Mouse (Mus musculus): ENCODE results near the gene Rtkn2.

Rtkn2 gene

DNA sequence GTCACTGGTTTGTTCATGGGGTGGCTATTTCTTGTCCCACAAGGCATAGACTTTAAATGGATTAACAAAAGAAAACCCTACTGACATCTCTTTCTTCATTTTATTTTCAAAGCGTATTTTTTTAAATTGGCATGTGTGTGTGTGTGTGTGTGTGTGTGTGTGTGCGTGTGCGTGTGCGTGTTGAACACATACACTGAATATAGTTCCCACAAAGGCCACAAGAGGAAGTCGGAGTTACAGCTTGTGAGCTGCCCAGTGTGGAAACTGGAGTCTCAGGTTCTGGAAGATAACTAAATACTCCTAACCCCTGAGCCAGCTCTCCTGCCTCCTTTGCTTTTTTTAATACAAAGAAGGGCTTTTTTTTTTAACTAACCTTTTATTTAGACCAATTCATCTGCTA, 95.8 kb downstream of the Rtkn2 start:
- 85% methylated on average over 5 of the region's 5 CpGs for WGBS

DNA sequence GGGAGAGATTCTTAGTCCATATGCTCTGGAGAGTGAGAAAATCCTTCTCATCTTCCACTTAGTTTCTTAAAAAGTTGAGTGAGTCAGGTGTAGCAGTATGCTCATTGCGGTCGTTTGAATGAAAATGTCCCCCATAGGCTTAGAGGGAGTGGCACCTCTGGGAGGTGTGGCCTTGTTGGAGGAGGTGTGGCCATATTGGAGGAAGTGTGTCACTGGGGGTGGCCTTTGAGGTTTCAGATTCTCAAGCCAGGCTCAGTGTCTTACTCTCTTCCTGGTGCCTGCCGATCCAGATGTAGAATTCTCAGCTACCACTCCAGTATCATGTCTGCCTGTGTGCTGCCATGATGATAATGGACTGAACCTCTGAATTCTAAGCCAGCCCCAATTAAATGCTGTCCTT, 99.3 kb downstream of the Rtkn2 start:
- WGBS = 94% methylated on average over 3 of the region's 3 CpGs

DNA sequence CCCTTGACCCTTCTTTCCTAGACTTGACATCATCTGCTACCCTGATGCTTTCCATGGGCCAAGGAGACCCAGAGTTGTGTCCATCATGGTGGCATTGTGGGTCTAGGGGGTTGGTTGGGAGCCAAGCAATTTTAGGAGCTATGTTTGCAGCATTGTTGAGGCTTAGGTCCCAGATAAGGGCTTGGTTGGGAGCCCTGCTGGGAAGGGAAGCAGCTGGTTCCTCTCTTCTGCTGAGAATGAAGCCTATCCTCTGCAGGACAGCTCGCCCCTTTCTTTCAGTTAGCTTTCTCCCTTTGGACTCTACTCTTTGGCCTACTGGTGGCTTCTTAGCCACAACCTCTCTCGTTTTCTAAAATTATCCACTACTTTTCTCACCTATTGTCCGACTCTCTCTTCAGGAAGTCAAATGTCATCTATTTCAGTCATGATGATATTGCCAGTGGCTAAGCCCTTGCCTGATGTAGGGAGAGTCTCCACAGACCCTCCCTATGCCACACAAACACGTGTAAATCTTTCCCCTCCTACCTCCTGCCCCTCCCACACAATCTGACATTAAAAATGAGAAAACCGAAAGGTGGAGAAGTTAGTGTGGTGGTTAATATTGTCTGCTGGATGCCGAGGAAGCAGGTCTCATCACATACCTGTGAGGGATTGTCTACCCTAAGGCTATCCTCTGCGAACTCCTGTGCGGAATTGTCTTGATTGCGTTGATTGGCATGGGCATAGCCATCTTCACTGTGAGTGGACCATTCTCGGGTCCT, 100.7 kb downstream of the Rtkn2 start:
- 89% methylated on average over 10 of the region's 10 CpGs for WGBS

DNA sequence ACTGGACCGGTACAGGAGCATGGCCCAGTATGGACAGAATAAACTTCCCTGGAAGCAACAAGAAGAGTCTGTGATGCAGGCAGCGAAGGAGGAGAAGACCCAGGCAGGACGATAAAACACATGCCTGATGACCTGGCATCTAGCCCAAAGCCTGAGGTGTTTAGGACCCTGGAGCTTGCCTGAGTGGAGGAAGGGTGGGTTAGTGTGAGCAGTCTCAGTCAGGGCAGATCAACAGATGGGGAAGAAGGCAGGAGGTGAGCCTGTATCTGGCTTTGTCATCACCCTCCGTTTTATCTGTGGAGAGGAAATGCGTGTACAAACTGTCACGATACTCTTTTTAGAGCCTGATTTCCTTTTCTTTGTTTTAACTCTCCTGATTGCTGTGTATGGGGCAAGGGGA, 102.3 kb downstream of the Rtkn2 start:
- 69% methylated on average over 6 of the region's 6 CpGs for WGBS

DNA sequence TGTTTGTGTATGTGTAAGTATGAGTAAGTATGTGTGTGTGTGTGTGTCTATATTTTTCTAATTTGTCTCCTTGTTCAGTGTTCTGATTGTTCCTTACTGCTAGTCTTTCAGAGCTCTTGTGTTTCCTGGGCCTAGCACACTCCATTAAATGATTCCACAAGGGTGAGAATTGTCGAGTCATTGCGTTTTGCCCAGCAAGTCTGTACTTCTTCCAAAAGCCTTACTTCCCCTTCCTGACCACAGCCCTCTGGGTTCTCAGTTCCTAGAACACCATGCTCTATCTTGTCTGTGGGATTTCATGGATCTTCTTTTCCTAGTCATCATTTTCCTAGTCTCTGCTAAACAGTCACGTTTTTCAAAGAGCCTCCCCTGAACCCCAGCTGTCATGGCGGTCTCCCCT, 106.2 kb downstream of the Rtkn2 start:
- 85% methylated on average over 4 of the region's 4 CpGs for WGBS

DNA sequence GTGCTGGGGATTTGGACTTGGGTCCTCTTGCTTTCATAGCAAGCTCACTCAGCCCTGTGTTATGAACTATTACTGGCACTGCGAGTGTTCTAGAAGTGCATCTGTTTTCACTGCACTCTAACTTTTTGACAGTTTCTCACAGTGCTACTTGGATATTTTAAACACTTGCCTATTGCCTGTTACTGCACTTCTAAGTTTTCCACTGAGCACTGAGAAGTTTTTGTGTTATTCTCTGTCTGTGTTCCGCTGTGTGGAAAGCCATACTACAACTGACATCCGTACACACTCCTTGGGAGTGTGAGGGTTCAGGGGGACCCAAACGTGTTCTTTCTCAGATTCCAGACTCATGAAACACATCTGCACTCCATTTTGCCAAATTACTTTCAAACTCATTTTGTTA, 107.6 kb downstream of the Rtkn2 start:
- WGBS = 56% methylated on average over 4 of the region's 4 CpGs

DNA sequence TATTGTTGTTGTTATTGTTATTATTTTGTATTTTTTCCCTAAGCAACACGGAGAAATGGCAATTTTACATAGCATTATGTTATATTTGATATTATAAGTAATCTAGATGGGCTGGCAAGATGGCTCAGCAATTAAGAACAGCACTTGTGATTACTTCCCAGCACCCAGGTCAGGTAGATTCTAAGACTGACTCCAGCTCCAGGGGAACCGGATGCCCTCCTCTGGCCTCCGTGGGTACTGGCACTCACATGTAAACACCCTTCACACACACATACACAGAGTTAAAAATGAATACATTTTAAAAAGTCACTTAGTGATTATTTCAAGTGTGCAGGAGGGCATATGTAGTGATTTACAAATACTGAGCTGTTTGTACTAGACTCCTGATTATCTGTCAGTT, 108.4 kb downstream of the Rtkn2 start:
- WGBS = 91% methylated on average over 3 of the region's 3 CpGs

DNA sequence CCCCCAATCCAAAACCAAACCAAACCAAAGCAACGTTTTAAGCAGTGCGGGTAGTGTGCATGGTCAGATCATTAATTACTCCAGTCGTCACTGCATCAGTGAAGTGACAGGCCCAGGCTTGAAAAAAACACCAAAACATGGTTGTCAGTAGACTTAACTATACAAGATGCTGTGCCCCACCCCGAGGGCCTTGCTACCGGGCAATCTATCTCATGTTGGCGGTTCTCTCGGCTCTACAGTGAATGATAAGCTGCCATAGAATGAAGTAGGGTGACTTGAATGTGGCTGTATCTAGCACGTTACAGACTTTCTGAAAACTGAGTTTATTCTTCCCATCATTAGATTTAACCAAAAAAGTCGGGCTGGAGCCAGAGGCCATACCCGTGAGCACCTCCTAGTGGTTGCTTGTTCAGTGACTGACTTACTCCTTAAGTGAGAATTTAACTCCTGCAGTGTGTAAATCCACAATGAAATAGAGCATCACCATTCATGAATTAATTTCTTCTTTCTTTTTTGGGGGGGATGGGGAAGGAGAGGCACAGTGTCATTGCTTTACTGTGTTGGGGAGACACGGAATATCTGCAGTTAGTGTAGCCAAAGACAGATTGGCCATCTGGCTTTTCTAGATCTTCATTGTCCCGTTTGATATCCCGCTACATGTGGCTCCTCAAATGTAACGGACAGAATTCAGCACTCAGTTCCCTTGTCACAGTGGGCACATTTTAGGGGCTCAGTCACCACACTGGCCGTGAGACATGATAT, 110.2 kb downstream of the Rtkn2 start:
- WGBS = 71% methylated on average over 15 of the region's 15 CpGs

DNA sequence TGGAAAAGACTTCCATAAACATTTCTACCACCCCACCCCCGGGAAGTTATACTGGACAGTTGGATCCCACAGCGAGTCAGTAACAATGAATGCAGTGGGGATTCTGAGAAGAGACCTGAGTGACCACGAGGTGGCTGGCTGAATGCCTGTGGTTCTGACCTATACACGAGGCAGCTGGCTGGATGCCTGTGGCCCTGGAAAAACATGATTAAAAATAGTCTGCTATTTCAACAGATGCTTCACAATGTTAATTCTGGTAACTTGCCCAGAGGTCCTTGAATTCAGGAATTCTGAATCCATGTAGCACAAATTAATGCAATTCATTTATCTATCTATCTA, 110.8 kb downstream of the Rtkn2 start:
- 39% methylated on average over 4 of the region's 4 CpGs for WGBS

DNA sequence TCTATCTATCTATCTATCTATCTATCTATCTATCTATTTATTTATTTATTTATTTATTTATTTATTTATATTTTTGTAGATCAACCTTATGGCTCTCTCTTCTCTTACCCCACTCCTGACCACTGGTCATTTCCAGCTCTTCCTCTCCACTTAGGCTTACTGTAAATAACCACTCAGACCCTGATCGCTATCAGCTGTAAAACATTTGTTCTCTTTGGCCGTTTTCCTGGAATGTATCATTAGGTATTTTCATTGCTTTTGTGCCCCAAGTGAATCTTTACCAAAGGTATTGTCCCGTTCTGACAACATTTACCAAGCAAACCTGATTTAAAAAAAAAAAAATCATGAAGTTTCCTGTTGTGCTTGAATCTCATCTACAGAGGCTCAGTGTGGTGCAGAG, 111.2 kb downstream of the Rtkn2 start:
- WGBS = 79% methylated on average over 3 of the region's 3 CpGs

DNA sequence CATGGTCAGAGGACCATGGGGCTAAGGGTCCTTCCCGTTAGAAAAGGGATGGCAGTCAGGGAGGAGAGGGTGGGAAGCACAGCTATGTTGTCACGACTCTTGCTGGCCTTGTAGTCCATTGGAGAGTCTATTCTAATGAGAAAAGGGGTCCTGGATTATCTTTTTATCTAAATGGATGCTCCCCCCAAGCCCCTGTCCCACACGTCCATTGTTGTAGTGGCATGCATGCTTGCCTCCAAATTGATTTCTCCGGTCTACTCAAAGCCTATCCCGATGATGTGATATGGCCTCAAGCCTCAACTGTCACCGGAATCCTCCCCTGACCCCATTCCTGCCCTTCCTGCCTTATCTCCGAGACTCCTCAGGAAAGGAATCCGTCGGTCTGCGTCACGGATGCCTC, 111.6 kb downstream of the Rtkn2 start:
- WGBS = 87% methylated on average over 11 of the region's 11 CpGs

DNA sequence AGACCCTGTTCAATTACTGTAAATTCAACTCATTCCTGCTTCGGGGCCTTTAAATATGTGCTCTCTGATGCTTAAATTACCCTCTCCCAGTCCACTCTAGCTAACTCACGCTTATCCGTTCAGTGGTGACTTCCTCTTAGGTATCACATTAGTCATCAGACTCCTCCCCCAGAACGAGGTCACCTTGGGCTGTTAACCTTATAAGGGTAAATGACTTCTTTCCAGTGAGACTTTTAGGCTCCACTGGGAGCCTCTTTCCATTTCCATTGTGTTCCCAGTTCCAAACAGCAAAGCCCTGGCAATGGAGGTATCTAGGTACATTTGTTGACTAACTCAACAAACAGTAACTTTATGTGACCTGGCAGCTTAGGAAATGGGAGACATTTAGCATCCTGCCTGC, 112.5 kb downstream of the Rtkn2 start:
- whole genome bisulfite sequencing = 83% methylated on average over 4 of the region's 4 CpGs

DNA sequence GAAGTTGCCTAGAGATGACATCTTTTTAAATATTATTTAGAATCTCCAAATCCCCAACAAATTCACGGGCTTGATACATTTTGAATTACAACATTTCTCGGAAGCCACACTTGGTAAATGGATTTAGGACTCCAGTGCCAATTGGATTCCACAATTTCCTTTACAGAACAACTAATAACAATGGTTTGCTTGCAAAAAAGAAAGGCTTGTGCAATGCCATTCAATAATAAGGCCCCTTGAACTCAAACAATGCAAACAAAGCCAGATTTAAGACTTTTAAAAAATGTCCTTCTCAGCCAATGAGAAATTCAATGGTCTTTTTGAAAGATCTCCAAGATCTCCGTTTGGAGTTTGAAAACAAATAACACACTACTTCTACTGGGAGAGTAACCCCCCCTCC, 114.1 kb downstream of the Rtkn2 start:
- WGBS = 62% methylated on average over 3 of the region's 3 CpGs

DNA sequence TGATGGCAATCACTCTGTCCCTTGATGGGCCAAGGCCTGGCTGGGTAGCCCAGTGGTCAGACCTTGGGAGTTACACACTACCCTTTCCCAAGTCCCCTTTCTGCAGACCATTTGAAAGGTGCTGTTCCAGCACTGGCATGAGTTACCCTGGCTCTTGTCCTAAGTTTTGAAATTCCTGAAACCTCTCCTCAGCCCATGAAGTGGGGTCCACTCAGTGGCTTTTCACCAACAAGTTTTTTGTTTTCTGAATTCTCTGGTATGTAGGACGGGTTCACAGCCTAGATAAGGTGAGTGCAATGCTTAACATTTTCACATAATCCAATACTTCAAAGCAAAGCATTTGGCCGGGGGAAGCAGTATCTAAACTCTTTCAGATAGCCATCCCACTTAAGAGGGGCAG, 115.8 kb downstream of the Rtkn2 start:
- 97% methylated on average over 2 of the region's 2 CpGs for WGBS

DNA sequence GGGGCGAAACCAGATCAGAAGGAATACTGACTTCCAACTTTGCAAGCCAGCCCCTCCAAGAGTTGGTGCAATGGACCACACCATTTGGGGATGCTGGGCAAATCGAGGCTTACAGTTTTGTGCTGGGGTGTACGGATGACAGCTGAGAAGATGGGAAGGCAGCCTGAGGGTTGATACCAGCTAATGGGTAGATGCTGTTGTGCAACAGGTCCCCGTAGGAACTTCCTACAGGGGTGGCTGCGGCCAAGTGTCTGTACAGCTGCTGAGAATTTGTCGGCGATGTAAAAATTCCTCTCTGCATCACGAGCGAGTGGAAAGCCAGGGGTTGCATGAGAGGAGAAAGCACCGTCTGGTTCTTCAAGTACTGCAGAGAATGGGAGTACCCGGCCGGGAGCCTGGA, 117.0 kb downstream of the Rtkn2 start:
- WGBS = 95% methylated on average over 12 of the region's 12 CpGs

DNA sequence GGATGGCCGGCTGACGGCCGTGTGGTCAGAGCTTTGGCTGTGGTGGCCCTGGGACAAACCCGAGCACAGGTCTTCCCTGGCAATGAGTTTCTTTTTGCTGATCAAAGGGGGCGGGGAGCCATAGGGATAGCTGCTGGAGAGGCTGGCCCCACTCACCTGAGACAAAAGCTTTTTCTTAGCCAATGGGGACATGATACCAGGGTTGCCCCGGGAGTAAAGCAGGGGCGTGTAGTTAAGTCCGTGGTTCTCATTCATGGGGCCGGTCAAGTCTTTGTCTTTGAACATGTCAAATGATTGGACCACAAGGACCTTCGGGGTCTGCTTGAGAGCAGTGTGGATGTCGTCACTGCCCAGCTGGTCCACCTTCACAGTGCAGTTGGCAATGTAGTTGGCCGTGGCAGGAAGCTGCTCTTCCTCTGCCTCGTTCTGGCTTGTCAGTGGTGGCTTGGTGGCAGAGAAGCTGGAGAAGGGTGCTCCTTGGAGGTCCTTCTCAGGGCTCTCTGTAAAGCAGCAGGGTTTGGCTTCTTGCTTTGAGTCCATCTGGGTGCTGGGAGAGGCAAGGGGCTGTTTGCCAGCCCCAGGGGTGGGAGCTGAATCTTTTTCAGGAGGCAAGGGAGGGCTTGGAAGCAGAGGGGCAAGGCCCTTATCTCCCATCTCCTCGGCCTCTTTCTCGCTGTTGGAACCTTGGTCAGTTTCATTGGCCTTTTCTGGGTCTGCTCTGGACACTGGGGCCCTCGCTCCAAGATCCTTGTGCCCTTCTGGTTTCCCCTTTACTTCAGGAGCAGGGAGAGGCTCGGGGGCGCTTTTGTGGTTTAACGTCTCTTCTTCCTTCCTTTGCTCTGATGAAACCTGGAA, 118.7 kb downstream of the Rtkn2 start:
- 92% methylated on average over 19 of the region's 19 CpGs for whole genome bisulfite sequencing

DNA sequence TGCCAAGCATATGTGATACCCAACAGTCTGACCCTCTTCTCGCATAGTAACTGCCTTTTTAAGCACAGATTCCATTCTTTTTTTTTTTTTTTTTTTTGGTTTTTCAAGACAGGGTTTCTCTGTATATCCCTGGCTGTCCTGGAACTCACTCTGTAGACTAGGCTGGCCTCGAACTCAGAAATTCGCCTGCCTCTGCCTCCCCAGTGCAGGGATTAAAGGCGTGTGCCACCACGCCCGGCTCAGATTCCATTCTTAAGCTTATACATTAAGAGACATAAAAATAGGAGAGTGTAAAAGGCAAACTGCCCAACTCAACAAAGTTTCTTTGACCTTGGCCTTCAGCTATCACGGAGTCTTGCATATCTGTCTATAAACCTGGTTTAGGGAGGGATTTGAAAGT, 120.4 kb downstream of the Rtkn2 start:
- 96% methylated on average over 7 of the region's 7 CpGs for WGBS

DNA sequence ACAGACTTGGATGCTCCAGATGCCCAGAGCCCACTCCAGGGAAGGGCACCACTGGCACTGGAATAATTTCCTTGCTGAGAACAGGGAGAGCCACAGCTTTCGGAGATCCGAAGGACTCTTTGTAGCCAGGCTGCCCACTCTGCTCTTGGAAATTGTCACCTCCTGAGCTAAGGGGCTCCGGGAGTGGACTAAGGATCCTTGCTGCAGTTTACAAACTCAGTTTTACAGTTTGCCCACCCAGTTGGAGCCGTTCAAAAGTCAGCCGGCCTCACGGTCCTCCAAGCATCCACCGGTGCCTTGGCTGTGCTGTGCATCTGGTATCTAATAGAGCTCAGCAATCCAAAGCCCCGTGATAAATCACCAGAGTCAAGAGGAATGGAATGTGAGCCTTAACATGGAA, 121.1 kb downstream of the Rtkn2 start:
- WGBS = 92% methylated on average over 8 of the region's 8 CpGs

DNA sequence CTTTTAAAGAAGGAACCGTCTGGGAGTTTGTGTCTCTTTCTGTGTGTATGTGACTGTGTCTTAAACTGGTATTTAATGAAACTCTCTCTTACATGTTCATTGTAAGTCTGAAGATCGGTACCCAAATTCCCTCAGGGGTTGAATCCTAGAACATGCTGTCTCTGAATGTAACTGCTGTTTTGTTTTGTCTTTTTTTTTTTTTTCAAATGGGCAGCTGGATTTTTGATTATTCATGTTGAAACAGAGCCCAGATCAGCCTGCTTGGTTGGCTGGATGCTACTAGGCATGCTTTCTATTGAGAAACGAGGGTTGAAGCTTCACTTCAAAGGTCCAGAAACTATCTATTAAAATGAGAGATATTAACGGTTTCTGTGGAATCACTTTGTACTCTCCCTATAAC, 121.9 kb downstream of the Rtkn2 start:
- 57% methylated on average over 4 of the region's 4 CpGs for WGBS

DNA sequence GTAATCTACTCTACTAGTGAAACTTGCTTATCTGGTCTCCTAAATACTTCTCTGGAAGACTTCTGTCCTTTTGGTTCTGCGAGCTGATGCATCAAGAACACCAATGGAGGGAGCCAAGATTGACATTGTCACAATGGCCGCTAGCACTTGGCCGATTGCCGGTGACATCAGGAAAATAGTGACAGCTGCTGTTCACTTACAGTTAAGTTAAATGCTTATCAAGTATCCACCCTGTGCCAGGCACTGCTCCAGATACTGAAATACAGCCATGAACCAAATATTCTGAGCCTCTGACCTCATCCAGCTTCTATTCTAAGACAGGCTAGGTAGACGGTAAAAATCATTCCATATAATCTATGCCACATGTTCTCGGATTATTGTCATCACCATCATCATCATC, 123.2 kb downstream of the Rtkn2 start:
- 90% methylated on average over 6 of the region's 6 CpGs for WGBS

DNA sequence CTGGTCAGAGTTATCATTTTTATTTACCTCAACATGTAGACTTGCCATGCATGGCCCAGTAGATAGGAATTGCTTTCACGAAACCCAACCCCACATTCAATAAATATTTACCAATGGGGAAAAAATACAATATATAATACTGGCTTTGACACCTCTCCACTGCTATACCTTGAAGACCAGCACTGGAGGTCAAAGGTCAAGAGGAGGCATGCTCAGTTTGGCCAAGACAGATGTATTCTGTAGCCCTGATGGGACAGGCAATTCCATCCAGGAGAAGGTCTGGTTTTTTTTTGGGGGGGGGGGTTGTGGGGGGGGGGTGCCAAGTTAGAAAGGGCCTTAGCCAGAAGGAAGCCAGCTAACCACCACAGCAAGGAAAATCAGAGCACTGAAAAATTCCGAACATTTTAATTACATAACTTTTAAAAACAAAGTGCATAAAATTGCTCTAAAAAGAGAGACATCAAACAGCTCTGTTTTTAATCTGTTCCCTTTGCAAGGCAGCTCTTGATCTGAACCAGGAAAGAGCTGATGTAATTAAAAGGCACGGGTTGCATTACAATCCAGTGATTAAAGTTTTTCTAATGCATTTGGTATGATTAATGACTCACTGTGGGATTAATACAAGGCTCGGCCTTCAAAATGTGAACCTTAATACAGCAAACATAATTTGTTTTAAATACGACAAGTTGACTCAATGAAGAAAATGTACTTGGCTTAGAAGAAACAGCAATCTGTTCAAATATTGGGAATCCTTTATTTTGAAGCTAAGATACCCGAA, 123.9 kb downstream of the Rtkn2 start:
- 57% methylated on average over 6 of the region's 6 CpGs for WGBS

DNA sequence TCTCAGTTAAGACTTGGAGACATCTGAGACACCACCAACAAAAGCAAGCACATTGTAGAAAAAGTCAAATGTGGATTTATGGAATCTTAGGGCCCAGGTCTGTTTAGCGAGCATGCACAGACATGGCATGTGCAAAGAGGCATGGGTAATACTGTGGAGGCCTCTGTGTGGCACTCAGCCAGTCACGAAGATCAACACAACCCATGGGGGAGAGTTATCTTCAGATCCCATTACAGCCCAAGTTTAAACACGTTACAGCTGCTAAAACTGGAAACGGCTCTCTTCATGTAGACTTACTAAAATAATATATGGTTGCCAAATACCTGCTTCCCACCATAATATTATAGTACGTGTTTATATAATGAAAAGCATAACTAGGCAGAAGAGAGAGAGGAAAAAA, 124.6 kb downstream of the Rtkn2 start:
- 45% methylated on average over 5 of the region's 5 CpGs for WGBS
